Mouse (Mus musculus): ENCODE measurements around the gene Defb43.

Defb43 gene

GRCm38 (mm10) chr14:63011471-63011870, at the start of gene Defb43:
Gene Defb43 (plus strand): TSS chr14:63011771.
- DNase-seq: no peak

GRCm38 (mm10) chr14:62963632-62964031, 47.9 kb upstream of the Defb43 start:
- no peak for DNase-seq

GRCm38 (mm10) chr14:62965342-62965741, 46.2 kb upstream of the Defb43 start:
- no peak for DNase-seq

GRCm38 (mm10) chr14:62965811-62966520, 45.6 kb upstream of the Defb43 start:
- no peak for DNase-seq

GRCm38 (mm10) chr14:62975046-62975445, 36.5 kb upstream of the Defb43 start:
- peak; percentile 16 to 64 for DNase-seq

- no peak for DNase-seq
These were observed 31.8 kb upstream of the Defb43 start for GRCm38 (mm10) chr14:62979815-62980214.

- no peak for DNase-seq
These were observed 27.2 kb upstream of the Defb43 start, which contains the start of gene Defb48 for GRCm38 (mm10) chr14:62984410-62984809. Gene Defb48 (minus strand): TSS chr14:62984510.

- DNase-seq: no peak
These were observed 20.3 kb upstream of the Defb43 start for GRCm38 (mm10) chr14:62991271-62991670.

- DNase-seq: no peak
These were observed 19.6 kb upstream of the Defb43 start for GRCm38 (mm10) chr14:62991849-62992510.

GRCm38 (mm10) chr14:62997777-62998176, 13.8 kb upstream of the Defb43 start, which contains the start of gene Defb47:
Gene Defb47 (plus strand): TSS chr14:62998077.
- DNase-seq: no peak

GRCm38 (mm10) chr14:62998977-62999376, 12.6 kb upstream of the Defb43 start:
- no peak for DNase-seq

- DNase-seq: no peak
These were observed 9.0 kb upstream of the Defb43 start for GRCm38 (mm10) chr14:63002588-63002987.

- DNase-seq: no peak
These were observed 1.5 kb downstream of the Defb43 start for GRCm38 (mm10) chr14:63013082-63013481.

GRCm38 (mm10) chr14:63014667-63015066, 3.1 kb downstream of the Defb43 start:
- DNase-seq: no peak

- DNase-seq: no peak
These were observed 9.1 kb downstream of the Defb43 start for GRCm38 (mm10) chr14:63020524-63021156.

GRCm38 (mm10) chr14:63046691-63047090, 35.1 kb downstream of the Defb43 start, which contains the start of gene Defb42:
Gene Defb42 (plus strand): TSS chr14:63046991.
- no peak for DNase-seq

GRCm38 (mm10) chr14:63049910-63050370, 38.4 kb downstream of the Defb43 start, which contains the start of gene Defb30:
Gene Defb30 (minus strand): TSS chr14:63049960.
- DNase-seq: no peak

- DNase-seq: peak; percentile 17 to 67
These were observed 39.2 kb downstream of the Defb43 start for GRCm38 (mm10) chr14:63050769-63051168.

- DNase-seq: no peak
These were observed 43.2 kb downstream of the Defb43 start for GRCm38 (mm10) chr14:63054729-63055128.

- no peak for DNase-seq
These were observed 48.8 kb downstream of the Defb43 start for GRCm38 (mm10) chr14:63060361-63060760.

GRCm38 (mm10) chr14:63062184-63062583, 50.6 kb downstream of the Defb43 start:
- no peak for DNase-seq

- DNase-seq: no peak
These were observed 53.8 kb downstream of the Defb43 start for GRCm38 (mm10) chr14:63065391-63065790.

GRCm38 (mm10) chr14:63066630-63067310, 55.2 kb downstream of the Defb43 start:
- peak in 1 of 2 experiments; percentile 59 for DNase-seq
